In the genomic region with DNA sequence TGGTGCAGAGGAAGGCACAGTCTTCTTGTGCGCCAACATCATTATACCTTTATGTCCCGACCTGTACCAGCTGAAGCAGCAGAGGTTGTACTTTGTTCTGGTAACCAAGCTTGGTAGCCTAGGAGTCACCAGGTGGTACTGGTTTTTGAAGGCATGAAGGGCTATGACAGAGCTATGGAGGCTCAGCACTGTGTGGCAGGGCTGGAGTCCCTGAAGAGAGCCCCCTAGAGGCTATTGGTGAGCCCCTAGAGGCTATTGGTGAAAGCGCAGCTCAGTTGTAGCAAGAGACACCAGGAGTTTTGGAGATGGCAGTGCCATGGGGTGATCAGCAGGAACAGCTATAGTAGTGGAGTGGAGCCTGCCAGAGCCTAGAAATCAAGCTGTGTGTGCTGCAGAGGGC, we compare ENCODE assay signal across 9 mouse cellular contexts. TPM values are rescaled to one million over a fixed set of nuclear protein-coding genes. Genes with fewer than 3 reads are reported as not detected.
A peak's percentile ranks its signal among the peaks of the same experiment; 100 is the strongest.
DNase-seq lines count a peak whose midpoint lies in the region; ATAC-seq and TF ChIP-seq lines count a peak whose summit lies in the region.
"Had no signal": no experiment of that assay in that cellular context is flagged by ENCODE, and none has a peak within 500 bp of the region (broad histone marks: within the 10 kb centered on the region; RNA-seq: fewer than 3 reads in every experiment).

No protein-coding gene starts in this region.

- H3K4me3 ChIP-seq in gastrocnemius, adult 2 months, result no peak overlapping the region
- H3K4me3 ChIP-seq in kidney, embryonic 16.5 days (ENCODE audit: low read length), result no peak overlapping the region
- no peak overlapping the region for H3K4me3 ChIP-seq in midbrain, postnatal 0 days (ENCODE audit: low read depth, low read length)
- H3K4me3 ChIP-seq: limb, embryonic 13.5 days had no signal

- WGBS in kidney, embryonic 16.5 days, result 58% methylated on average over 3 of the region's 3 CpGs
- WGBS in midbrain, postnatal 0 days, result 54% methylated on average over 3 of the region's 3 CpGs

- peak; percentile 54; the same call in 1 of the 2 replicates for ATAC-seq in kidney, embryonic 16.5 days (ENCODE audit: low FRiP score, low TSS enrichment)
- ATAC-seq in midbrain, postnatal 0 days (ENCODE audit: low FRiP score), result no peak

- H3K9me3 ChIP-seq in kidney, embryonic 16.5 days (ENCODE audit: low read length), result no peaks in the 10 kb centered on the region
- H3K9me3 ChIP-seq in midbrain, postnatal 0 days (ENCODE audit: low read length), result no peaks in the 10 kb centered on the region
- H3K9me3 ChIP-seq: limb, embryonic 13.5 days had no signal

- no peak overlapping the region for H3K9ac ChIP-seq in kidney, embryonic 16.5 days (replicated peaks; ENCODE audit: low read length)
- no peak overlapping the region for H3K9ac ChIP-seq in midbrain, postnatal 0 days (replicated peaks; ENCODE audit: low read length, poor library complexity, severe bottlenecking)
- H3K9ac ChIP-seq: limb, embryonic 13.5 days had no signal

- no peak overlapping the region for H3K4me2 ChIP-seq in kidney, embryonic 16.5 days (replicated peaks; ENCODE audit: low read depth, low read length)
- H3K4me2 ChIP-seq in midbrain, postnatal 0 days (ENCODE audit: low read depth, low read length, poor library complexity, severe bottlenecking), result no peak overlapping the region
- H3K4me2 ChIP-seq: limb, embryonic 13.5 days had no signal

- intact Hi-C loops in gastrocnemius, adult 2 months (cut with DNase I), result loop anchor here (10.0 kb wide), 1 partner anchor 199 kb away; the partner anchor contains the start of gene Klhdc9

- H3K27ac ChIP-seq in gastrocnemius, adult 2 months, result no peak overlapping the region
- H3K27ac ChIP-seq in kidney, embryonic 16.5 days (ENCODE audit: low read length), result no peak overlapping the region
- H3K27ac ChIP-seq in midbrain, postnatal 0 days (ENCODE audit: low read depth, low read length), result no peak overlapping the region
- H3K27ac ChIP-seq: limb, embryonic 13.5 days had no signal

- H3K27me3 ChIP-seq in kidney, embryonic 16.5 days (ENCODE audit: insufficient read depth, low read length), result no peaks in the 10 kb centered on the region
- H3K27me3 ChIP-seq in midbrain, postnatal 0 days (ENCODE audit: insufficient read depth, low read length), result no peaks in the 10 kb centered on the region
- H3K27me3 ChIP-seq: limb, embryonic 13.5 days had no signal

- TF ChIP-seq CTCF in gastrocnemius, adult 2 months (IDR thresholded peaks at IDR 0.05), result peak; percentile 57
- TF ChIP-seq CTCF in midbrain, postnatal 0 days (IDR thresholded peaks at IDR 0.05), result peak; percentile 52

- H3K36me3 ChIP-seq in kidney, embryonic 16.5 days (ENCODE audit: insufficient read depth, low read length), result no peaks in the 10 kb centered on the region
- H3K36me3 ChIP-seq in midbrain, postnatal 0 days (ENCODE audit: insufficient read depth, low read length), result no peaks in the 10 kb centered on the region
- H3K36me3 ChIP-seq: limb, embryonic 13.5 days had no signal

- H3K4me1 ChIP-seq in kidney, embryonic 16.5 days (ENCODE audit: insufficient read depth, low read length), result no peaks in the 10 kb centered on the region
- H3K4me1 ChIP-seq in midbrain, postnatal 0 days (ENCODE audit: insufficient read depth, low read length), result no peaks in the 10 kb centered on the region
- H3K4me1 ChIP-seq: limb, embryonic 13.5 days had no signal

- DNase-seq in gastrocnemius, adult 2 months, result no peak
- DNase-seq in gastrocnemius, postnatal 4 days (ENCODE audit: low spot score in 2 of 2), result no peak
- DNase-seq in CD8-positive naive resting alpha-beta T cell, adult 2 months (ENCODE audit: low read depth in 2 of 2, low spot score in 2 of 2), result peak; percentile 34 to 58
- peak; percentile 36 for DNase-seq in embryo, embryonic 9.5 days (ENCODE audit: extremely low spot score)
- DNase-seq in midbrain, postnatal 0 days (ENCODE audit: low spot score), result peak; percentile 1
- no peak for DNase-seq in layer of hippocampus, adult 18-20 months (ENCODE audit: low spot score in 2 of 2)
- DNase-seq in cerebellum, adult 11-12 months, result no peak

RNA-seq across cellular contexts. Expression of gene Cd244a, which starts 5.3 kb away (rescaled TPM):
- total RNA-seq in gastrocnemius, adult 2 months (2021), result under 1 TPM; 0.10 to 0.11 TPM
- under 1 TPM in 1 of 2 experiments, not detected in 1; 0.23 TPM for total RNA-seq in gastrocnemius, postnatal 4 days (2021)
- 0.07 and 0.08 TPM in 2 replicates for polyA plus RNA-seq in kidney, embryonic 16.5 days (2015; fragmentation: Nextera tagmentation; extraction: Ambion mirVana)
- total RNA-seq in midbrain, postnatal 0 days (2014; rRNA removed), result not detected in 2 replicates
- not detected in 2 replicates for polyA plus RNA-seq in midbrain, postnatal 0 days (2015; fragmentation: Nextera tagmentation; extraction: Ambion mirVana)
- total RNA-seq in layer of hippocampus, adult 18-20 months (2021), result not detected

RNA-seq across cellular contexts. Expression of gene Itln1, which starts 29.2 kb away (rescaled TPM):
- not detected for total RNA-seq in gastrocnemius, adult 2 months (2021)
- not detected for total RNA-seq in gastrocnemius, postnatal 4 days (2021)
- polyA plus RNA-seq in kidney, embryonic 16.5 days (2015; fragmentation: Nextera tagmentation; extraction: Ambion mirVana), result not detected in 2 replicates
- total RNA-seq in midbrain, postnatal 0 days (2014; rRNA removed), result not detected in 2 replicates
- polyA plus RNA-seq in midbrain, postnatal 0 days (2015; fragmentation: Nextera tagmentation; extraction: Ambion mirVana), result not detected in 2 replicates
- not detected for total RNA-seq in layer of hippocampus, adult 18-20 months (2021)
- polyA plus RNA-seq: limb, embryonic 13.5 days had no signal

RNA-seq across cellular contexts. Expression of gene Ly9, which starts 43.0 kb away (rescaled TPM):
- total RNA-seq in gastrocnemius, adult 2 months (2021), result not detected
- total RNA-seq in gastrocnemius, postnatal 4 days (2021), result under 1 TPM; 0.37 to 0.54 TPM
- polyA plus RNA-seq in kidney, embryonic 16.5 days (2015; fragmentation: Nextera tagmentation; extraction: Ambion mirVana), result 0.35 and 0.44 TPM in 2 replicates
- 0.19 and 0.66 TPM in 2 replicates for total RNA-seq in midbrain, postnatal 0 days (2014; rRNA removed)
- 0.21 TPM in 1 of 2 replicates, not detected in the other for polyA plus RNA-seq in midbrain, postnatal 0 days (2015; fragmentation: Nextera tagmentation; extraction: Ambion mirVana)
- total RNA-seq in layer of hippocampus, adult 18-20 months (2021), result under 1 TPM; 0.15 to 0.20 TPM

Comparison
In these comparisons a context has a peak if more than half of its experiments do, and no peak if none do; other contexts are left out.
1. DNase-seq: peak in CD8-positive naive resting alpha-beta T cell, adult 2 months (2 of 2), embryo, embryonic 9.5 days (single experiment) and midbrain, postnatal 0 days (single experiment); none in gastrocnemius, adult 2 months (single experiment), gastrocnemius, postnatal 4 days (0 of 2), layer of hippocampus, adult 18-20 months (0 of 2) and cerebellum, adult 11-12 months (single experiment).